In the genomic region with DNA sequence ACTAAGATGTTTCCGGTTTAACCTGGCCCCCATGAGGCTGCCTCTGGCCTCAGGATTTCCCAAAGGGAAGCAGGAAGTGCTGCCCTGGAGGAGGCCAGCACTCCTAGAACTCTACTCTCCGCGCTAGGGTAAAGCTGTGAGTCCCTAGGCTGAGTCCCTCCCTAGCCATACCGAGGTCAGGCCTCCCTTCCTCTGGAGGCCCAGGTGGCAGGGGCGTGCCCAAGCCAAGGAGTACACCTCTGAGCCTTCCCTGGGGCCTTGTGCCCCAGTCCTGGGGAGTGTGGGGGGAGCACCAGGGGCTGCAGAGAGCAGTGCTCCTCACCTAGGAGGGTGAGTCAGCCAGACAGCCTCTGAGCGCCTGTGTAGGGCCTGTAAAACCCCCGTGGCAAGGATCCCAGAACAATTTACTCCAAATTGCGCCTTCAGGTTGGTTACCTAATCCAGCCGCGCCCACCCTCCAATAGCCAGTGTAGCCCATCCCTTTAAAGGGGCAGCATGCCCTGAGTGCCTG, we compare ENCODE assay signal across 8 mouse cellular contexts. TPM values are rescaled to one million over a fixed set of nuclear protein-coding genes. Genes with fewer than 3 reads are reported as not detected.
A peak's percentile ranks its signal among the peaks of the same experiment; 100 is the strongest.
DNase-seq lines count a peak whose midpoint lies in the region; ATAC-seq and TF ChIP-seq lines count a peak whose summit lies in the region.

No protein-coding gene starts in this region.

- no peak for ATAC-seq in erythroblast, adult 5-6 weeks (replicated peaks; ENCODE audit: low FRiP score, poor library complexity, severe bottlenecking)
- ATAC-seq in heart, postnatal 0 days (ENCODE audit: insufficient read depth, low read depth), result no peak
- ATAC-seq in liver, embryonic 11.5 days (replicated peaks; ENCODE audit: low FRiP score), result no peak
- peak; percentile 53 for ATAC-seq in stomach, embryonic 14.5 days (ENCODE audit: insufficient number of reproducible peaks, insufficient read depth, low FRiP score, low read depth)

- TF ChIP-seq POLR2A in bone marrow, adult 2 months (IDR thresholded peaks at IDR 0.05; ENCODE audit: borderline replicate concordance, control insufficient read depth, low read depth, low read length), result no peak

- peaks cover 2% of the 10 kb centered on the region; the same call in 1 of the 2 replicates for H3K9me3 ChIP-seq in erythroblast, embryonic 14.5 days (ENCODE audit: control insufficient read depth, low read length)
- H3K9me3 ChIP-seq in heart, postnatal 0 days (replicated peaks; ENCODE audit: control insufficient read depth, low read length), result no peaks in the 10 kb centered on the region
- no peaks in the 10 kb centered on the region for H3K9me3 ChIP-seq in liver, embryonic 11.5 days (ENCODE audit: control insufficient read depth, low read length)
- no peaks in the 10 kb centered on the region for H3K9me3 ChIP-seq in stomach, embryonic 14.5 days (ENCODE audit: control insufficient read depth, low read depth, low read length)

- no peak overlapping the region for H3K27ac ChIP-seq in bone marrow, adult 2 months (ENCODE audit: control insufficient read depth, insufficient read depth, low read depth, low read length, poor library complexity)
- H3K27ac ChIP-seq in heart, postnatal 0 days (ENCODE audit: low read depth), result peak overlapping the region; percentile 72
- H3K27ac ChIP-seq in liver, embryonic 11.5 days (ENCODE audit: low read depth, low read length), result no peak overlapping the region
- H3K27ac ChIP-seq in stomach, embryonic 14.5 days (ENCODE audit: low read length), result peak overlapping the region; percentile 55; the same call in 1 of the 2 replicates

- H3K4me3 ChIP-seq in erythroblast, embryonic 14.5 days (replicated peaks), result peak overlapping the region; percentile 14
- peak overlapping the region; percentile 20 for H3K4me3 ChIP-seq in bone marrow, adult 2 months (replicated peaks; ENCODE audit: control insufficient read depth, low read depth, low read length)
- H3K4me3 ChIP-seq in heart, postnatal 0 days (ENCODE audit: low read depth, low read length), result no peak overlapping the region
- peak overlapping the region; percentile 82 for H3K4me3 ChIP-seq in liver, embryonic 11.5 days (ENCODE audit: low read depth, low read length)
- H3K4me3 ChIP-seq in stomach, embryonic 14.5 days (ENCODE audit: low read depth, low read length), result peak overlapping the region; percentile 82

- H3K4me1 ChIP-seq in erythroblast, embryonic 14.5 days (ENCODE audit: control insufficient read depth), result peaks cover 13% of the 10 kb centered on the region
- peaks cover 1% of the 10 kb centered on the region; the same call in 1 of the 2 replicates for H3K4me1 ChIP-seq in bone marrow, adult 2 months (ENCODE audit: control insufficient read depth, insufficient read depth, low read length)
- H3K4me1 ChIP-seq in heart, postnatal 0 days (ENCODE audit: control insufficient read depth, insufficient read depth), result 0 out of 2 replicates have a peak, but pooled peaks cover 4% of the 10 kb centered on the region
- H3K4me1 ChIP-seq in liver, embryonic 11.5 days (replicated peaks; ENCODE audit: control insufficient read depth, insufficient read depth, low read length), result peaks cover 25% of the 10 kb centered on the region
- peaks cover 18% of the 10 kb centered on the region; the same call in 1 of the 2 replicates for H3K4me1 ChIP-seq in stomach, embryonic 14.5 days (ENCODE audit: control insufficient read depth, insufficient read depth, low read length)

- no peak for TF ChIP-seq CTCF in bone marrow, adult 2 months (IDR thresholded peaks at IDR 0.05; ENCODE audit: control insufficient read depth, insufficient read depth, low read length)
- no peak for TF ChIP-seq CTCF in heart, postnatal 0 days (IDR thresholded peaks at IDR 0.05; ENCODE audit: low read depth)

- WGBS in bone marrow, adult 2 months, result 38% methylated on average over 10 of the region's 10 CpGs
- 42% methylated on average over 10 of the region's 10 CpGs for WGBS in heart, postnatal 0 days
- 32% methylated on average over 10 of the region's 10 CpGs for WGBS in liver, embryonic 11.5 days
- WGBS in stomach, embryonic 14.5 days, result 9% methylated on average over 10 of the region's 10 CpGs

- intact Hi-C loops in left cerebral cortex, postnatal 36 days (cut with DNase I), result no loop called here

- peak; percentile 18 for DNase-seq in heart, postnatal 0 days (ENCODE audit: low spot score)
- no peak for DNase-seq in liver, embryonic 11.5 days (ENCODE audit: low spot score)
- no peak for DNase-seq in layer of hippocampus, adult 9-11 months
- no peak for DNase-seq in left cerebral cortex, postnatal 36 days (ENCODE audit: low spot score in 2 of 2)

- H3K4me2 ChIP-seq in heart, postnatal 0 days (ENCODE audit: low read depth, low read length), result peak overlapping the region; percentile 99
- peak overlapping the region; percentile 100 for H3K4me2 ChIP-seq in liver, embryonic 11.5 days
- peak overlapping the region; percentile 80 for H3K4me2 ChIP-seq in stomach, embryonic 14.5 days (replicated peaks; ENCODE audit: low read depth, low read length)

- no peaks in the 10 kb centered on the region for H3K36me3 ChIP-seq in erythroblast, embryonic 14.5 days (ENCODE audit: control insufficient read depth)
- no peaks in the 10 kb centered on the region for H3K36me3 ChIP-seq in heart, postnatal 0 days (replicated peaks; ENCODE audit: control insufficient read depth, insufficient read depth, low read length)
- no peaks in the 10 kb centered on the region for H3K36me3 ChIP-seq in liver, embryonic 11.5 days (ENCODE audit: control insufficient read depth, insufficient read depth, low read length)
- no peaks in the 10 kb centered on the region for H3K36me3 ChIP-seq in stomach, embryonic 14.5 days (ENCODE audit: control insufficient read depth, insufficient read depth, low read length)

- no peak for TF ChIP-seq EP300 in heart, postnatal 0 days (IDR thresholded peaks at IDR 0.05; ENCODE audit: low read depth)

- H3K9ac ChIP-seq in heart, postnatal 0 days (replicated peaks; ENCODE audit: low read depth, low read length), result no peak overlapping the region
- H3K9ac ChIP-seq in liver, embryonic 11.5 days (ENCODE audit: low read depth, low read length), result 0 out of 2 replicates have a peak overlapping the region, but pooled peaks have one; percentile 20
- H3K9ac ChIP-seq in stomach, embryonic 14.5 days (replicated peaks; ENCODE audit: low read depth, low read length), result no peak overlapping the region; the same call in 1 of the 2 replicates

- peaks cover 52% of the 10 kb centered on the region for H3K27me3 ChIP-seq in erythroblast, embryonic 14.5 days (ENCODE audit: control insufficient read depth)
- no peaks in the 10 kb centered on the region for H3K27me3 ChIP-seq in heart, postnatal 0 days (ENCODE audit: control insufficient read depth, insufficient read depth, low read length)
- H3K27me3 ChIP-seq in liver, embryonic 11.5 days (replicated peaks; ENCODE audit: control insufficient read depth, insufficient read depth, low read length), result no peaks in the 10 kb centered on the region; the same call in 1 of the 2 replicates
- no peaks in the 10 kb centered on the region for H3K27me3 ChIP-seq in stomach, embryonic 14.5 days (ENCODE audit: control insufficient read depth, insufficient read depth, low read length)

RNA-seq across cellular contexts. Expression of a gene that starts 1.6 kb away (rescaled TPM):
- polyA plus RNA-seq in erythroblast, embryonic 14.5 days (2012), result 0.78 and 1.0 TPM in 2 replicates
- 40.0 and 40.1 TPM in 2 replicates for total RNA-seq in erythroblast, adult 5-6 weeks (2015; ENCODE audit: low replicate concordance)
- total RNA-seq in erythroblast, adult 5-6 weeks (2017; ENCODE audit: low replicate concordance), result 67.2 and 89.1 TPM in 2 replicates
- polyA plus RNA-seq in bone marrow, adult 2 months (2011; ENCODE audit: insufficient read depth, insufficient read length, low replicate concordance, missing spikeins), result 36.1 and 79.3 TPM in 2 replicates
- 8.0 and 16.9 TPM in 2 replicates for total RNA-seq in heart, postnatal 0 days (2014; rRNA removed; ENCODE audit: low replicate concordance)
- polyA plus RNA-seq in heart, postnatal 0 days (2015; fragmentation: Nextera tagmentation; extraction: Ambion mirVana), result 5.9 and 6.8 TPM in 2 replicates
- polyA plus RNA-seq in liver, embryonic 11.5 days (2014; fragmentation: Nextera tagmentation; extraction: Ambion mirVana), result 66.5 and 74.7 TPM in 2 replicates
- 58.8 and 60.1 TPM in 2 replicates for polyA plus RNA-seq in stomach, embryonic 14.5 days (2014; fragmentation: Nextera tagmentation; extraction: Ambion mirVana)
- 10 to 100 TPM in 1 of 2 experiments, 1 to 10 TPM in 1; 9.9 to 13.6 TPM for total RNA-seq in left cerebral cortex, postnatal 36 days (2021)

Comparison
In these comparisons a context has a peak if more than half of its experiments do, and no peak if none do; other contexts are left out.
1. H3K27ac ChIP-seq: peak in heart, postnatal 0 days (single experiment) and stomach, embryonic 14.5 days (single experiment); none in bone marrow, adult 2 months (single experiment) and liver, embryonic 11.5 days (single experiment).
2. Peak in every context shown above with its lines, with median percentiles within 50 percentile points of each other: H3K4me2 ChIP-seq.